Mouse (Mus musculus): ENCODE data around the gene Vsig2. TPM values are rescaled to one million over a fixed set of nuclear protein-coding genes. Genes with fewer than 3 reads are reported as not detected.
A peak's percentile ranks its signal among the peaks of the same experiment; 100 is the strongest.

Gene Vsig2
- total RNA-seq (2017) = 2.2 and 4.9 TPM in 2 replicates

GRCm38 (mm10) chr9:37539170-37540025 lies at the start of gene Vsig2:
Gene Vsig2, plus strand, starts transcription at chr9:37539255.
- ATAC-seq (replicated peaks in 1 of 2; ENCODE audit: insufficient read depth in 1 of 2, low FRiP score in 2 of 2, low TSS enrichment in 1 of 2, low read depth in 1 of 2, poor library complexity in 2 of 2, severe bottlenecking in 2 of 2) = no peak

- peak; percentile 42 to 59 for ATAC-seq (replicated peaks in 1 of 2; ENCODE audit: insufficient read depth in 1 of 2, low FRiP score in 2 of 2, low TSS enrichment in 1 of 2, low read depth in 1 of 2, poor library complexity in 2 of 2, severe bottlenecking in 2 of 2)
These were observed 49.5 kb upstream of the Vsig2 start for GRCm38 (mm10) chr9:37489446-37490120.

GRCm38 (mm10) chr9:37495761-37496160 lies 43.3 kb upstream of the Vsig2 start:
- no peak for ATAC-seq (replicated peaks in 1 of 2; ENCODE audit: insufficient read depth in 1 of 2, low FRiP score in 2 of 2, low TSS enrichment in 1 of 2, low read depth in 1 of 2, poor library complexity in 2 of 2, severe bottlenecking in 2 of 2)

- ATAC-seq (replicated peaks in 1 of 2; ENCODE audit: insufficient read depth in 1 of 2, low FRiP score in 2 of 2, low TSS enrichment in 1 of 2, low read depth in 1 of 2, poor library complexity in 2 of 2, severe bottlenecking in 2 of 2) = no peak
These were observed 42.7 kb upstream of the Vsig2 start for GRCm38 (mm10) chr9:37496325-37496724.

GRCm38 (mm10) chr9:37500201-37500600 lies 38.9 kb upstream of the Vsig2 start:
- ATAC-seq (replicated peaks in 1 of 2; ENCODE audit: insufficient read depth in 1 of 2, low FRiP score in 2 of 2, low TSS enrichment in 1 of 2, low read depth in 1 of 2, poor library complexity in 2 of 2, severe bottlenecking in 2 of 2) = no peak

GRCm38 (mm10) chr9:37501170-37501569 lies 37.9 kb upstream of the Vsig2 start:
- ATAC-seq (replicated peaks in 1 of 2; ENCODE audit: insufficient read depth in 1 of 2, low FRiP score in 2 of 2, low TSS enrichment in 1 of 2, low read depth in 1 of 2, poor library complexity in 2 of 2, severe bottlenecking in 2 of 2) = no peak

- no peak for ATAC-seq (replicated peaks in 1 of 2; ENCODE audit: insufficient read depth in 1 of 2, low FRiP score in 2 of 2, low TSS enrichment in 1 of 2, low read depth in 1 of 2, poor library complexity in 2 of 2, severe bottlenecking in 2 of 2)
These were observed 34.7 kb upstream of the Vsig2 start for GRCm38 (mm10) chr9:37504348-37504747.

- no peak for ATAC-seq (replicated peaks in 1 of 2; ENCODE audit: insufficient read depth in 1 of 2, low FRiP score in 2 of 2, low TSS enrichment in 1 of 2, low read depth in 1 of 2, poor library complexity in 2 of 2, severe bottlenecking in 2 of 2)
These were observed 33.0 kb upstream of the Vsig2 start for GRCm38 (mm10) chr9:37506023-37506422.

GRCm38 (mm10) chr9:37512097-37512496 lies 27.0 kb upstream of the Vsig2 start:
- ATAC-seq (replicated peaks in 1 of 2; ENCODE audit: insufficient read depth in 1 of 2, low FRiP score in 2 of 2, low TSS enrichment in 1 of 2, low read depth in 1 of 2, poor library complexity in 2 of 2, severe bottlenecking in 2 of 2) = 0 out of 4 replicates have a peak, but pooled peaks of 1 of the 2 experiments have one; percentile 27

- no peak for ATAC-seq (replicated peaks in 1 of 2; ENCODE audit: insufficient read depth in 1 of 2, low FRiP score in 2 of 2, low TSS enrichment in 1 of 2, low read depth in 1 of 2, poor library complexity in 2 of 2, severe bottlenecking in 2 of 2)
These were observed 24.6 kb upstream of the Vsig2 start for GRCm38 (mm10) chr9:37514456-37514855.

GRCm38 (mm10) chr9:37517467-37517866 lies 21.6 kb upstream of the Vsig2 start:
- peak; percentile 84 to 94 for ATAC-seq (replicated peaks in 1 of 2; ENCODE audit: insufficient read depth in 1 of 2, low FRiP score in 2 of 2, low TSS enrichment in 1 of 2, low read depth in 1 of 2, poor library complexity in 2 of 2, severe bottlenecking in 2 of 2)

- ATAC-seq (replicated peaks in 1 of 2; ENCODE audit: insufficient read depth in 1 of 2, low FRiP score in 2 of 2, low TSS enrichment in 1 of 2, low read depth in 1 of 2, poor library complexity in 2 of 2, severe bottlenecking in 2 of 2) = no peak
These were observed 20.1 kb upstream of the Vsig2 start for GRCm38 (mm10) chr9:37518991-37519390.

GRCm38 (mm10) chr9:37519995-37520394 lies 19.1 kb upstream of the Vsig2 start:
- ATAC-seq (replicated peaks in 1 of 2; ENCODE audit: insufficient read depth in 1 of 2, low FRiP score in 2 of 2, low TSS enrichment in 1 of 2, low read depth in 1 of 2, poor library complexity in 2 of 2, severe bottlenecking in 2 of 2) = no peak

GRCm38 (mm10) chr9:37525461-37525860 lies 13.6 kb upstream of the Vsig2 start:
- no peak for ATAC-seq (replicated peaks in 1 of 2; ENCODE audit: insufficient read depth in 1 of 2, low FRiP score in 2 of 2, low TSS enrichment in 1 of 2, low read depth in 1 of 2, poor library complexity in 2 of 2, severe bottlenecking in 2 of 2)

GRCm38 (mm10) chr9:37526443-37527395 lies 12.3 kb upstream of the Vsig2 start:
- peak; percentile 12 to 28; a peak in 3 of 4 replicates for ATAC-seq (replicated peaks in 1 of 2; ENCODE audit: insufficient read depth in 1 of 2, low FRiP score in 2 of 2, low TSS enrichment in 1 of 2, low read depth in 1 of 2, poor library complexity in 2 of 2, severe bottlenecking in 2 of 2)

GRCm38 (mm10) chr9:37527396-37528224 lies 11.4 kb upstream of the Vsig2 start, which contains the start of gene Esam:
Gene Esam, plus strand, starts transcription at chr9:37528078.
- peak; percentile 7 to 15 for ATAC-seq (replicated peaks in 1 of 2; ENCODE audit: insufficient read depth in 1 of 2, low FRiP score in 2 of 2, low TSS enrichment in 1 of 2, low read depth in 1 of 2, poor library complexity in 2 of 2, severe bottlenecking in 2 of 2)
